Mouse (Mus musculus): ENCODE data around the gene Mroh8. TPM values are rescaled to one million over a fixed set of nuclear protein-coding genes. Genes with fewer than 3 reads are reported as not detected.

The Mroh8 gene
- total RNA-seq, 1 experiment from 2014 or later: not detected

DNA sequence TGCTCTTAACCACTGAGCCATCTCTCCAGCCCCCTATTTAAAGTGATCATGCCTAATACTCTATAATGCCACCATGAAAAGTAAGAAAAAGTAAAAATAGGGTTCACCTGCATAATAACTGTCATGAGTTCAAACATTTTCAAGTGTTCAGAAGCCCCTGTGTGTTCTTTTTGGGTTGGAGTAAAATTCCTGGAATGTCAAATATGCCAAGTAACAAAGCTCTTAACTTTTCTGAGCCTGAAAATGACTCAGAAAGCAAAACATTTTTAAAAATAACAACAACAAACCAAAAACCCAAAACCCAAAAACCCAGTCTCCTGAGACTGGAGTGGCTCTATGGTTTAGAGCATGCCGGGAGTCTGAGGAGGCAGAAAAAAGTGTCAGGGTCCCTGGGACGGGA, 115.2 kb downstream of the Mroh8 start:
- ATAC-seq (ENCODE audit: extremely low read depth, insufficient number of reproducible peaks, low FRiP score, poor library complexity, severe bottlenecking): no peak

Other genes starting within 250 kb of the Mroh8 start
- 0.23 and 0.25 TPM in 2 replicates for gene Soga1, start 200.3 kb downstream of the Mroh8 start, total RNA-seq (2017)
- not detected in 2 replicates for gene Tldc2, start 192.5 kb downstream of the Mroh8 start, total RNA-seq (2017)
- gene Samhd1, start 144.3 kb downstream of the Mroh8 start, total RNA-seq (2017): 1,618 and 1,994 TPM in 2 replicates
- 30.2 and 34.8 TPM in 2 replicates for gene Rbl1, start 75.0 kb downstream of the Mroh8 start, total RNA-seq (2017)
- gene Rpn2, start 532 bp downstream of the Mroh8 start, total RNA-seq (2017): 65.4 and 71.1 TPM in 2 replicates
- gene Ghrh, start 68.0 kb upstream of the Mroh8 start, total RNA-seq (2017): not detected in 2 replicates
- 9.5 and 16.5 TPM in 2 replicates for gene Manbal, start 88.0 kb upstream of the Mroh8 start, total RNA-seq (2017)
- gene Src, start 138.9 kb upstream of the Mroh8 start, total RNA-seq (2017): 0.37 and 0.47 TPM in 2 replicates

All from neutrophil, adult 5-6 weeks (primary cell).